Mouse (Mus musculus) hindbrain, embryonic 11.5 days (tissue): ENCODE results near the gene Nr1d1. TPM values are rescaled to one million over a fixed set of nuclear protein-coding genes. Genes with fewer than 3 reads are reported as not detected.
"Not testable (repeated sequence)": the region's sequence is repeated elsewhere in the genome, so short reads cannot be mapped to it uniquely, and the experiment has no call there.

Experiments used
- ATAC-seq: fragments of 200-750 bp; cut with Nextera tagmentation; 2 replicates; pipeline ENCODE4 v1.8.0; 2017; ENCODE audit warnings: mild to moderate bottlenecking, moderate TSS enrichment, moderate library complexity; ENCODE audit not compliant: low FRiP score
- DNase-seq: peaks from one replicate; pipeline ENCODE4 v3.0.0-alpha.2; 2015; ENCODE audit warnings: low spot score
- H3K27ac ChIP-seq: fragments of 300-500 bp; sonication (generic); 2 replicates; pipeline ENCODE4 v1.5.1; 2014; ENCODE audit warnings: mild to moderate bottlenecking, low read depth, low read length
- H3K27me3 ChIP-seq: fragments of 300-500 bp; sonication (generic); 2 replicates; pipeline ENCODE4 v1.6.1; 2014; ENCODE audit warnings: mild to moderate bottlenecking, low read length, moderate library complexity, mixed read lengths; ENCODE audit not compliant: control insufficient read depth, insufficient read depth
- H3K36me3 ChIP-seq: fragments of 300-500 bp; sonication (generic); 2 replicates; pipeline ENCODE4 v1.6.1; 2014; ENCODE audit warnings: mild to moderate bottlenecking, low read length, moderate library complexity, mixed read lengths; ENCODE audit not compliant: control insufficient read depth, insufficient read depth
- H3K4me1 ChIP-seq: fragments of 300-500 bp; sonication (generic); replicated peaks from 2 replicates; pipeline ENCODE4 v1.6.1; 2014; ENCODE audit warnings: low read length, mixed read lengths; ENCODE audit not compliant: control insufficient read depth, insufficient read depth
- H3K4me2 ChIP-seq: fragments of 300-500 bp; sonication (generic); replicated peaks from 2 replicates; pipeline ENCODE4 v1.6.1; 2014; ENCODE audit warnings: mild to moderate bottlenecking, low read depth, low read length
- H3K4me3 ChIP-seq: fragments of 300-500 bp; sonication (generic); 2 replicates; pipeline ENCODE4 v1.5.1; 2014; ENCODE audit warnings: low read depth, low read length
- H3K9ac ChIP-seq: fragments of 300-500 bp; sonication (generic); 2 replicates; pipeline ENCODE4 v1.6.1; 2014; ENCODE audit warnings: low read depth, low read length
- H3K9me3 ChIP-seq: fragments of 300-500 bp; sonication (generic); 2 replicates; pipeline ENCODE4 v1.6.1; 2016; ENCODE audit warnings: low read length; ENCODE audit not compliant: control insufficient read depth
- WGBS: fragments of 180-500 bp; shearing (Covaris S2); extraction: QIAGEN DNeasy Blood & Tissue Kit; methylation state at CpG from one replicate; pipeline ENCODE4 v1.1.7; 2014; 5-methylcytosine and 5-hydroxymethylcytosine counted together
- polyA plus RNA-seq: library from polyadenylated mRNA; unstranded; fragments of >200 nt; fragmentation: Nextera tagmentation; extraction: Ambion mirVana; gene quantifications from 2 replicates; pipeline ENCODE4 v1.2.1, GENCODE M21; 2014

Nr1d1 gene
- polyA plus RNA-seq, 1 experiment from 2014 or later, result 1.4 TPM

- H3K36me3 ChIP-seq, result no peaks in the 10 kb centered on the region
- peak overlapping the region; percentile 96 for H3K27ac ChIP-seq
- no peaks in the 10 kb centered on the region for H3K27me3 ChIP-seq
- DNase-seq, result no peak
- WGBS, result 12% methylated on average over 8 of the region's 8 CpGs
- H3K9ac ChIP-seq, result peak overlapping the region; percentile 93
- H3K4me1 ChIP-seq, result peaks cover 24% of the 10 kb centered on the region
- H3K4me2 ChIP-seq, result peak overlapping the region; percentile 79
- no peaks in the 10 kb centered on the region for H3K9me3 ChIP-seq
- ATAC-seq, result no peak
- H3K4me3 ChIP-seq, result peak overlapping the region; percentile 82; the same call in 1 of the 2 replicates
Measured at GRCm38 (mm10) chr11:98740026-98740392, 35.1 kb downstream of the Nr1d1 start.

- DNase-seq (no peak), ATAC-seq (no peak)
- Histone ChIP-seq H3K9me3 (no peaks in the 10 kb centered on the region), H3K27ac (peak overlapping the region; percentile 10), H3K27me3 (no peaks in the 10 kb centered on the region), H3K4me2 (no peak overlapping the region), H3K4me1 (peaks cover 16% of the 10 kb centered on the region), H3K36me3 (no peaks in the 10 kb centered on the region), H3K4me3 (no peak overlapping the region), H3K9ac (no peak overlapping the region)
- WGBS, result 66% methylated on average over 9 of the region's 9 CpGs
Measured at GRCm38 (mm10) chr11:98738925-98739324, 36.2 kb downstream of the Nr1d1 start.

- no peak overlapping the region for H3K4me3 ChIP-seq
- no peak for ATAC-seq
- H3K9me3 ChIP-seq, result no peaks in the 10 kb centered on the region
- H3K27me3 ChIP-seq, result no peaks in the 10 kb centered on the region
- H3K4me2 ChIP-seq, result no peak overlapping the region
- WGBS, result 34% methylated on average over 4 of the region's 4 CpGs
- H3K36me3 ChIP-seq, result no peaks in the 10 kb centered on the region
- H3K9ac ChIP-seq, result no peak overlapping the region
- DNase-seq, result peak; percentile 50
- peak overlapping the region; percentile 10 for H3K27ac ChIP-seq
- H3K4me1 ChIP-seq, result peaks cover 12% of the 10 kb centered on the region
Measured at GRCm38 (mm10) chr11:98738428-98738911, 36.7 kb downstream of the Nr1d1 start.

- not testable (repeated sequence) for ATAC-seq, H3K4me3 ChIP-seq, H3K9ac ChIP-seq, H3K27ac ChIP-seq, H3K4me1 ChIP-seq, H3K36me3 ChIP-seq, DNase-seq, H3K27me3 ChIP-seq, H3K9me3 ChIP-seq, H3K4me2 ChIP-seq
- WGBS, result 94% methylated on average over 2 of the region's 2 CpGs
Measured at GRCm38 (mm10) chr11:98737220-98737619, 37.9 kb downstream of the Nr1d1 start.

- no peaks in the 10 kb centered on the region for H3K9me3 ChIP-seq
- H3K4me1 ChIP-seq, result peaks cover 10% of the 10 kb centered on the region
- H3K4me2 ChIP-seq, result no peak overlapping the region
- no peak overlapping the region for H3K4me3 ChIP-seq
- no peaks in the 10 kb centered on the region for H3K27me3 ChIP-seq
- no peaks in the 10 kb centered on the region for H3K36me3 ChIP-seq
- WGBS, result 88% methylated on average over 1 of the region's 1 CpGs
- no peak overlapping the region for H3K9ac ChIP-seq
- H3K27ac ChIP-seq, result no peak overlapping the region
- DNase-seq (no peak), ATAC-seq (no peak)
Measured at GRCm38 (mm10) chr11:98736176-98736575, 39.0 kb downstream of the Nr1d1 start.

- H3K27me3 ChIP-seq, result no peaks in the 10 kb centered on the region
- H3K4me1 ChIP-seq, result peaks cover 5% of the 10 kb centered on the region
- DNase-seq (no peak), ATAC-seq (no peak)
- H3K4me3 ChIP-seq, result no peak overlapping the region
- H3K9me3 ChIP-seq, result no peaks in the 10 kb centered on the region
- no peak overlapping the region for H3K4me2 ChIP-seq
- no peak overlapping the region for H3K27ac ChIP-seq
- H3K36me3 ChIP-seq, result no peaks in the 10 kb centered on the region
- 90% methylated on average over 4 of the region's 4 CpGs for WGBS
- no peak overlapping the region for H3K9ac ChIP-seq
Measured at GRCm38 (mm10) chr11:98735111-98735510, 40.0 kb downstream of the Nr1d1 start.

- Histone ChIP-seq H3K9ac (no peak overlapping the region), H3K4me1 (no peaks in the 10 kb centered on the region), H3K36me3 (no peaks in the 10 kb centered on the region), H3K9me3 (no peaks in the 10 kb centered on the region), H3K27ac (no peak overlapping the region), H3K27me3 (no peaks in the 10 kb centered on the region), H3K4me3 (no peak overlapping the region), H3K4me2 (no peak overlapping the region)
- 81% methylated on average over 3 of the region's 3 CpGs for WGBS
- DNase-seq (no peak), ATAC-seq (no peak)
Measured at GRCm38 (mm10) chr11:98734020-98734419, 41.1 kb downstream of the Nr1d1 start.

- ATAC-seq (no peak), DNase-seq (no peak)
- no peaks in the 10 kb centered on the region for H3K9me3 ChIP-seq
- H3K27ac ChIP-seq, result no peak overlapping the region
- H3K27me3 ChIP-seq, result no peaks in the 10 kb centered on the region
- no peaks in the 10 kb centered on the region for H3K36me3 ChIP-seq
- no peaks in the 10 kb centered on the region for H3K4me1 ChIP-seq
- no peak overlapping the region for H3K4me2 ChIP-seq
- H3K9ac ChIP-seq, result no peak overlapping the region
- H3K4me3 ChIP-seq, result no peak overlapping the region
- 74% methylated on average over 5 of the region's 5 CpGs for WGBS
Measured at GRCm38 (mm10) chr11:98731134-98731533, 44.0 kb downstream of the Nr1d1 start.

GRCm38 (mm10) chr11:98730727-98731126 is 44.4 kb downstream of the Nr1d1 start:
- Histone ChIP-seq H3K4me2 (no peak overlapping the region), H3K9me3 (no peaks in the 10 kb centered on the region), H3K9ac (no peak overlapping the region), H3K27ac (no peak overlapping the region), H3K27me3 (no peaks in the 10 kb centered on the region), H3K4me3 (no peak overlapping the region), H3K36me3 (no peaks in the 10 kb centered on the region), H3K4me1 (no peaks in the 10 kb centered on the region)
- no peak for ATAC-seq
- WGBS, result 70% methylated on average over 4 of the region's 4 CpGs
- no peak for DNase-seq
